ENCODE assay signal across 8 mouse cellular contexts in genomic region chr1:118457256-118457882, GRCm38 (mm10).
DNase-seq lines count a peak whose midpoint lies in the region; ATAC-seq and TF ChIP-seq lines count a peak whose summit lies in the region.

No protein-coding gene starts in this region.

- TF ChIP-seq CTCF in intestine, postnatal 0 days (IDR thresholded peaks at IDR 0.05; ENCODE audit: low read depth): no peak
- no peak for TF ChIP-seq CTCF in midbrain, postnatal 0 days (IDR thresholded peaks at IDR 0.05)

- DNase-seq in cerebellum, postnatal 25 days: peak; percentile 27 to 43
- no peak for DNase-seq in cerebellum, adult 11-12 months
- DNase-seq in thymus, postnatal 14 days: peak; percentile 28
- no peak for DNase-seq in thymus, postnatal 36 days
- DNase-seq in midbrain, postnatal 0 days (ENCODE audit: low spot score): peak; percentile 30
- no peak for DNase-seq in urinary bladder, postnatal 14 days (ENCODE audit: low spot score)

- no peak overlapping the region for H3K4me3 ChIP-seq in intestine, postnatal 0 days (ENCODE audit: low read depth, low read length)
- H3K4me3 ChIP-seq in midbrain, postnatal 0 days (ENCODE audit: low read depth, low read length): no peak overlapping the region

- H3K9me3 ChIP-seq in intestine, postnatal 0 days (ENCODE audit: control insufficient read depth): no peaks in the 10 kb centered on the region
- H3K9me3 ChIP-seq in midbrain, postnatal 0 days (ENCODE audit: low read length): no peaks in the 10 kb centered on the region

- H3K36me3 ChIP-seq in intestine, postnatal 0 days (ENCODE audit: control insufficient read depth, insufficient read depth): peaks cover 9% of the 10 kb centered on the region; the same call in 1 of the 2 replicates
- 0 out of 2 replicates have a peak, but pooled peaks cover 3% of the 10 kb centered on the region for H3K36me3 ChIP-seq in midbrain, postnatal 0 days (ENCODE audit: insufficient read depth, low read length)

- H3K27me3 ChIP-seq in intestine, postnatal 0 days (replicated peaks; ENCODE audit: control insufficient read depth, insufficient read depth, low read length): no peaks in the 10 kb centered on the region
- no peaks in the 10 kb centered on the region for H3K27me3 ChIP-seq in midbrain, postnatal 0 days (ENCODE audit: insufficient read depth, low read length)

- no peak overlapping the region for H3K4me2 ChIP-seq in intestine, postnatal 0 days (replicated peaks; ENCODE audit: low read depth)
- peak overlapping the region; percentile 59 for H3K4me2 ChIP-seq in midbrain, postnatal 0 days (ENCODE audit: low read depth, low read length, poor library complexity, severe bottlenecking)

- 61% methylated on average over 11 of the region's 11 CpGs for WGBS in intestine, postnatal 0 days
- WGBS in midbrain, postnatal 0 days: 42% methylated on average over 11 of the region's 11 CpGs

- H3K9ac ChIP-seq in intestine, postnatal 0 days (ENCODE audit: low read depth, low read length): no peak overlapping the region
- no peak overlapping the region for H3K9ac ChIP-seq in midbrain, postnatal 0 days (replicated peaks; ENCODE audit: low read length, poor library complexity, severe bottlenecking)

- H3K4me1 ChIP-seq in intestine, postnatal 0 days (replicated peaks; ENCODE audit: control insufficient read depth, insufficient read depth, low read length): peaks cover 7% of the 10 kb centered on the region; the same call in 1 of the 2 replicates
- H3K4me1 ChIP-seq in midbrain, postnatal 0 days (ENCODE audit: insufficient read depth, low read length): peaks cover 7% of the 10 kb centered on the region

- ATAC-seq in intestine, postnatal 0 days: no peak
- no peak for ATAC-seq in midbrain, postnatal 0 days (ENCODE audit: low FRiP score)
- ATAC-seq in CD4-positive, CD25-positive, alpha-beta regulatory T cell, adult 4 months: no peak

- peak overlapping the region; percentile 98 for H3K27ac ChIP-seq in intestine, postnatal 0 days (ENCODE audit: low read depth, low read length)
- H3K27ac ChIP-seq in midbrain, postnatal 0 days (ENCODE audit: low read depth, low read length): peak overlapping the region; percentile 34; the same call in 1 of the 2 replicates

Comparison
In these comparisons a context has a peak if more than half of its experiments do, and no peak if none do; other contexts are left out.
1. DNase-seq: peak in cerebellum, postnatal 25 days (2 of 2), thymus, postnatal 14 days (single experiment) and midbrain, postnatal 0 days (single experiment); none in cerebellum, adult 11-12 months (single experiment), thymus, postnatal 36 days (0 of 2) and urinary bladder, postnatal 14 days (single experiment).